ENCODE assay signal across 38 mouse cellular contexts in genomic region chr17:84647630-84648029, GRCm38 (mm10). TPM values are rescaled to one million over a fixed set of nuclear protein-coding genes. Genes with fewer than 3 reads are reported as not detected.
A peak's percentile ranks its signal among the peaks of the same experiment; 100 is the strongest.
DNase-seq lines count a peak whose midpoint lies in the region; ATAC-seq and TF ChIP-seq lines count a peak whose summit lies in the region.
"Had no signal": no experiment of that assay in that cellular context is flagged by ENCODE, and none has a peak within 500 bp of the region (broad histone marks: within the 10 kb centered on the region; RNA-seq: fewer than 3 reads in every experiment).

No protein-coding gene starts in this region.

- WGBS in intestine, postnatal 0 days: 48% methylated on average over 4 of the region's 4 CpGs
- WGBS in intestine, embryonic 15.5 days: 80% methylated on average over 4 of the region's 4 CpGs
- WGBS in kidney, embryonic 16.5 days: 92% methylated on average over 4 of the region's 4 CpGs

- H3K9ac ChIP-seq in intestine, postnatal 0 days (ENCODE audit: low read depth, low read length): no peak overlapping the region
- H3K9ac ChIP-seq in intestine, embryonic 15.5 days: no peak overlapping the region
- H3K9ac ChIP-seq in kidney, embryonic 16.5 days (replicated peaks; ENCODE audit: low read length): no peak overlapping the region
- H3K9ac ChIP-seq: embryonic facial prominence, embryonic 13.5 days; forebrain, embryonic 15.5 days; heart, embryonic 13.5 days; limb, embryonic 12.5 days; liver, embryonic 15.5 days; lung, embryonic 15.5 days; midbrain, embryonic 13.5 days; stomach, embryonic 15.5 days had no signal

- H3K36me3 ChIP-seq in intestine, postnatal 0 days (ENCODE audit: control insufficient read depth, insufficient read depth): no peaks in the 10 kb centered on the region
- H3K36me3 ChIP-seq in intestine, embryonic 15.5 days: no peaks in the 10 kb centered on the region
- H3K36me3 ChIP-seq in kidney, embryonic 16.5 days (ENCODE audit: insufficient read depth, low read length): no peaks in the 10 kb centered on the region; the same call in 1 of the 2 replicates
- H3K36me3 ChIP-seq: forebrain, embryonic 15.5 days; heart, embryonic 13.5 days; liver, embryonic 15.5 days; lung, embryonic 15.5 days; midbrain, embryonic 13.5 days; stomach, embryonic 15.5 days had no signal

- H3K27ac ChIP-seq in intestine, postnatal 0 days (ENCODE audit: low read depth, low read length): no peak overlapping the region
- H3K27ac ChIP-seq in intestine, embryonic 15.5 days: no peak overlapping the region
- H3K27ac ChIP-seq in kidney, embryonic 16.5 days (ENCODE audit: low read length): no peak overlapping the region
- H3K27ac ChIP-seq: embryonic facial prominence, embryonic 13.5 days; forebrain, embryonic 10.5 days; forebrain, embryonic 15.5 days; heart, adult 2 months; heart, embryonic 13.5 days; hindbrain, embryonic 10.5 days; limb, embryonic 12.5 days; liver, embryonic 15.5 days; lung, embryonic 15.5 days; midbrain, embryonic 13.5 days; stomach, embryonic 15.5 days had no signal

- H3K4me2 ChIP-seq in intestine, postnatal 0 days (replicated peaks; ENCODE audit: low read depth): no peak overlapping the region
- H3K4me2 ChIP-seq in intestine, embryonic 15.5 days (replicated peaks): no peak overlapping the region
- no peak overlapping the region for H3K4me2 ChIP-seq in kidney, embryonic 16.5 days (replicated peaks; ENCODE audit: low read depth, low read length)
- H3K4me2 ChIP-seq: embryonic facial prominence, embryonic 13.5 days; forebrain, embryonic 15.5 days; heart, embryonic 13.5 days; limb, embryonic 12.5 days; liver, embryonic 15.5 days; lung, embryonic 15.5 days; midbrain, embryonic 13.5 days; stomach, embryonic 15.5 days had no signal

- H3K4me3 ChIP-seq in intestine, postnatal 0 days (ENCODE audit: low read depth, low read length): no peak overlapping the region
- no peak overlapping the region for H3K4me3 ChIP-seq in intestine, embryonic 15.5 days (replicated peaks)
- H3K4me3 ChIP-seq in kidney, embryonic 16.5 days (ENCODE audit: low read length): no peak overlapping the region
- H3K4me3 ChIP-seq: embryonic facial prominence, embryonic 13.5 days; forebrain, embryonic 10.5 days; forebrain, embryonic 15.5 days; heart, adult 2 months; heart, embryonic 13.5 days; hindbrain, embryonic 10.5 days; limb, embryonic 12.5 days; liver, embryonic 15.5 days; lung, embryonic 15.5 days; midbrain, embryonic 13.5 days; stomach, embryonic 15.5 days had no signal

- DNase-seq in lung, postnatal 25 days (ENCODE audit: low spot score): peak; percentile 21
- DNase-seq in lung, postnatal 4 days: no peak
- DNase-seq: adrenal gland, adult 2 months; cerebellum, adult 11 months; cerebellum, adult 9-10 months; cerebellum, postnatal 36 days; gastrocnemius, postnatal 25 days; heart, adult 2 months; heart, postnatal 10 days; kidney, adult 8-10 months; kidney, postnatal 10 days; retina, postnatal 1 day; right cerebral cortex, postnatal 14 days had no signal

- peaks cover 16% of the 10 kb centered on the region for H3K4me1 ChIP-seq in intestine, postnatal 0 days (replicated peaks; ENCODE audit: control insufficient read depth, insufficient read depth, low read length)
- peaks cover 5% of the 10 kb centered on the region; the same call in 1 of the 2 replicates for H3K4me1 ChIP-seq in intestine, embryonic 15.5 days (replicated peaks)
- H3K4me1 ChIP-seq in kidney, embryonic 16.5 days (ENCODE audit: insufficient read depth, low read length): peaks cover 11% of the 10 kb centered on the region
- H3K4me1 ChIP-seq: forebrain, embryonic 15.5 days had no signal

- no peak for TF ChIP-seq CTCF in intestine, postnatal 0 days (IDR thresholded peaks at IDR 0.05; ENCODE audit: low read depth)

- peak; percentile 2; the same call in 1 of the 2 replicates for ATAC-seq in intestine, postnatal 0 days
- no peak for ATAC-seq in intestine, embryonic 15.5 days
- ATAC-seq in granulocyte monocyte progenitor cell, adult 5-6 weeks (replicated peaks; ENCODE audit: poor library complexity, severe bottlenecking): peak; percentile 95
- ATAC-seq in neutrophil, adult 5-6 weeks (ENCODE audit: extremely low read depth, insufficient number of reproducible peaks, low FRiP score, poor library complexity, severe bottlenecking): peak; percentile 88
- ATAC-seq in kidney, embryonic 16.5 days (ENCODE audit: low FRiP score, low TSS enrichment): no peak
- no peak for ATAC-seq in CD4-positive, CD25-positive, alpha-beta regulatory T cell, adult 4 months
- ATAC-seq: forebrain, embryonic 15.5 days; hindbrain, embryonic 16.5 days; midbrain, embryonic 13.5 days had no signal

- no peaks in the 10 kb centered on the region for H3K27me3 ChIP-seq in intestine, postnatal 0 days (replicated peaks; ENCODE audit: control insufficient read depth, insufficient read depth, low read length)
- H3K27me3 ChIP-seq in intestine, embryonic 15.5 days (replicated peaks): no peaks in the 10 kb centered on the region
- no peaks in the 10 kb centered on the region for H3K27me3 ChIP-seq in kidney, embryonic 16.5 days (ENCODE audit: insufficient read depth, low read length)
- H3K27me3 ChIP-seq: embryonic facial prominence, embryonic 13.5 days; forebrain, embryonic 15.5 days; heart, embryonic 13.5 days; limb, embryonic 12.5 days; liver, embryonic 15.5 days; lung, embryonic 15.5 days; midbrain, embryonic 13.5 days; stomach, embryonic 15.5 days had no signal

- H3K9me3 ChIP-seq in intestine, postnatal 0 days (ENCODE audit: control insufficient read depth): no peaks in the 10 kb centered on the region
- no peaks in the 10 kb centered on the region for H3K9me3 ChIP-seq in intestine, embryonic 15.5 days
- no peaks in the 10 kb centered on the region for H3K9me3 ChIP-seq in kidney, embryonic 16.5 days (ENCODE audit: low read length)
- H3K9me3 ChIP-seq: embryonic facial prominence, embryonic 13.5 days; forebrain, embryonic 10.5 days; forebrain, embryonic 15.5 days; heart, embryonic 13.5 days; hindbrain, embryonic 10.5 days; limb, embryonic 12.5 days; liver, embryonic 15.5 days; lung, embryonic 15.5 days; midbrain, embryonic 13.5 days; stomach, embryonic 15.5 days had no signal

RNA-seq across cellular contexts. Expression of gene Dync2li1, which starts 21.3 kb away (rescaled TPM):
- polyA plus RNA-seq in intestine, postnatal 0 days (2015; fragmentation: Nextera tagmentation; extraction: Ambion mirVana): 10.1 and 11.4 TPM in 2 replicates
- 21.9 and 24.7 TPM in 2 replicates for polyA plus RNA-seq in intestine, embryonic 15.5 days (2015; fragmentation: Nextera tagmentation; extraction: Ambion mirVana)
- 4.8 and 6.4 TPM in 2 replicates for total RNA-seq in granulocyte monocyte progenitor cell, adult 5-6 weeks (2014; fragmentation: Nextera tagmentation)
- 2.3 and 4.2 TPM in 2 replicates for total RNA-seq in granulocyte monocyte progenitor cell, adult 5-6 weeks (2017)
- 3.6 and 4.2 TPM in 2 replicates for total RNA-seq in neutrophil, adult 5-6 weeks (2017)
- polyA plus RNA-seq in kidney, embryonic 16.5 days (2015; fragmentation: Nextera tagmentation; extraction: Ambion mirVana): 54.9 and 56.9 TPM in 2 replicates
- 1 to 10 TPM; 1.1 to 2.0 TPM for polyA plus RNA-seq in CD4-positive, CD25-positive, alpha-beta regulatory T cell, adult 4 months (2017; shearing (Covaris generic))

RNA-seq across cellular contexts. Expression of gene Abcg8, which starts 28.5 kb away (rescaled TPM):
- polyA plus RNA-seq in intestine, postnatal 0 days (2015; fragmentation: Nextera tagmentation; extraction: Ambion mirVana): 47.4 and 56.7 TPM in 2 replicates
- 0.30 and 0.57 TPM in 2 replicates for polyA plus RNA-seq in intestine, embryonic 15.5 days (2015; fragmentation: Nextera tagmentation; extraction: Ambion mirVana)
- not detected in 2 replicates for total RNA-seq in granulocyte monocyte progenitor cell, adult 5-6 weeks (2014; fragmentation: Nextera tagmentation)
- total RNA-seq in granulocyte monocyte progenitor cell, adult 5-6 weeks (2017): not detected in 2 replicates
- not detected in 2 replicates for total RNA-seq in neutrophil, adult 5-6 weeks (2017)
- 0.25 and 0.30 TPM in 2 replicates for polyA plus RNA-seq in kidney, embryonic 16.5 days (2015; fragmentation: Nextera tagmentation; extraction: Ambion mirVana)
- polyA plus RNA-seq in CD4-positive, CD25-positive, alpha-beta regulatory T cell, adult 4 months (2017; shearing (Covaris generic)): not detected
- total RNA-seq: gastrocnemius, adult 18-20 months; gastrocnemius, postnatal 25 days; heart, adult 2 months; heart, postnatal 10 days; layer of hippocampus, postnatal 10 days; megakaryocyte-erythroid progenitor cell, adult 5-6 weeks had no signal
- polyA plus RNA-seq: frontal cortex, adult 2 months; heart, adult 2 months; heart, embryonic 13.5 days; intestine, embryonic 14.5 days; lung, embryonic 15.5 days; neural tube, embryonic 14.5 days had no signal

RNA-seq across cellular contexts. Expression of gene Abcg5, which starts 35.2 kb away (rescaled TPM):
- 59.8 and 68.3 TPM in 2 replicates for polyA plus RNA-seq in intestine, postnatal 0 days (2015; fragmentation: Nextera tagmentation; extraction: Ambion mirVana)
- 2.3 and 3.4 TPM in 2 replicates for polyA plus RNA-seq in intestine, embryonic 15.5 days (2015; fragmentation: Nextera tagmentation; extraction: Ambion mirVana)
- total RNA-seq in granulocyte monocyte progenitor cell, adult 5-6 weeks (2014; fragmentation: Nextera tagmentation): not detected in 2 replicates
- not detected in 2 replicates for total RNA-seq in granulocyte monocyte progenitor cell, adult 5-6 weeks (2017)
- total RNA-seq in neutrophil, adult 5-6 weeks (2017): not detected in 2 replicates
- 3.7 TPM in 2 replicates for polyA plus RNA-seq in kidney, embryonic 16.5 days (2015; fragmentation: Nextera tagmentation; extraction: Ambion mirVana)
- not detected for polyA plus RNA-seq in CD4-positive, CD25-positive, alpha-beta regulatory T cell, adult 4 months (2017; shearing (Covaris generic))
- total RNA-seq: adrenal gland, adult 2 months; gastrocnemius, adult 18-20 months; gastrocnemius, postnatal 25 days; heart, adult 2 months; heart, postnatal 10 days; layer of hippocampus, postnatal 10 days; left cerebral cortex, adult 18-20 months; left cerebral cortex, postnatal 14 days; megakaryocyte-erythroid progenitor cell, adult 5-6 weeks had no signal
- polyA plus RNA-seq: frontal cortex, adult 2 months; heart, adult 2 months had no signal

Comparison
In these comparisons a context has a peak if more than half of its experiments do, and no peak if none do; other contexts are left out.
1. ATAC-seq: peak in intestine, postnatal 0 days (single experiment), granulocyte monocyte progenitor cell, adult 5-6 weeks (single experiment) and neutrophil, adult 5-6 weeks (single experiment); none in intestine, embryonic 15.5 days (single experiment), kidney, embryonic 16.5 days (single experiment) and CD4-positive, CD25-positive, alpha-beta regulatory T cell, adult 4 months (single experiment).
2. RNA of gene Abcg8, which starts 28.5 kb away (polyA plus RNA-seq): 47.4 to 56.7 TPM in intestine, postnatal 0 days; 0.30 to 0.57 TPM in intestine, embryonic 15.5 days, 0.25 to 0.30 TPM in kidney, embryonic 16.5 days and not detected in CD4-positive, CD25-positive, alpha-beta regulatory T cell, adult 4 months; every median in the first group is over 10 times any median in the second.
3. RNA of gene Abcg5, which starts 35.2 kb away (polyA plus RNA-seq): 59.8 to 68.3 TPM in intestine, postnatal 0 days; 3.7 TPM in kidney, embryonic 16.5 days, 2.3 to 3.4 TPM in intestine, embryonic 15.5 days and not detected in CD4-positive, CD25-positive, alpha-beta regulatory T cell, adult 4 months; every median in the first group is over 10 times any median in the second.